Mouse (Mus musculus) heart, adult 2 months (tissue): Measurements from ENCODE around the gene Shroom4.
A peak's percentile ranks its signal among the peaks of the same experiment; 100 is the strongest.

Experiments used
- CTCF ChIP-seq: fragments of 200-600 bp; IDR thresholded peaks from 2 replicates; pipeline ENCODE4 v1.8.1; 2022; ENCODE audit warnings: antibody characterized with exemption, mild to moderate bottlenecking, moderate library complexity
- EP300 ChIP-seq: fragments of 200-500 bp; IDR thresholded peaks from 2 replicates; pipeline ENCODE4 v1.6.1; 2011; ENCODE audit warnings: low read depth, low read length, control low read depth; ENCODE audit not compliant: insufficient read depth

- TF ChIP-seq CTCF (peak; percentile 77), EP300 (no peak)
Measured at GRCm38 (mm10) chrX:6475177-6475576, 75.5 kb downstream of the Shroom4 start.
